Mouse (Mus musculus) kidney, adult 11 months (tissue): ENCODE data around the gene Idh1.

ENCODE experiments used
- DNase-seq: peaks from one replicate; pipeline ENCODE4 v3.0.0; 2022

Idh1 gene

GRCm38 (mm10) chr1:65112031-65112806 is 74.1 kb downstream of the Idh1 start:
- peak; percentile 55 for DNase-seq

- no peak for DNase-seq
Observed at GRCm38 (mm10) chr1:65109756-65110435, 76.4 kb downstream of the Idh1 start.

GRCm38 (mm10) chr1:65109196-65109595 is 77.1 kb downstream of the Idh1 start:
- DNase-seq: no peak
